Mouse (Mus musculus) ZHBTc4 (cell line): ENCODE data around the gene Lrg1.

Experiments
- DNase-seq: peaks from one replicate; pipeline ENCODE4 v3.0.0-alpha.2; 2011; ENCODE audit warnings: low read depth, low spot score

Lrg1 gene

GRCm38 (mm10) chr17:56134463-56134971 lies 12.7 kb upstream of the Lrg1 start:
- DNase-seq = peak; percentile 68

- DNase-seq = no peak
These were observed 11.9 kb upstream of the Lrg1 start for GRCm38 (mm10) chr17:56133457-56134363.

GRCm38 (mm10) chr17:56132661-56133060 lies 10.9 kb upstream of the Lrg1 start:
- DNase-seq = peak; percentile 64

GRCm38 (mm10) chr17:56131814-56132213 lies 10.0 kb upstream of the Lrg1 start:
- peak; percentile 87 for DNase-seq

GRCm38 (mm10) chr17:56131136-56131535 lies 9.3 kb upstream of the Lrg1 start:
- DNase-seq = peak; percentile 67

- no peak for DNase-seq
These were observed 6.4 kb upstream of the Lrg1 start for GRCm38 (mm10) chr17:56128246-56128645.

- DNase-seq = no peak
These were observed 4.4 kb upstream of the Lrg1 start for GRCm38 (mm10) chr17:56126175-56126574.

- no peak for DNase-seq
These were observed 3.5 kb upstream of the Lrg1 start for GRCm38 (mm10) chr17:56125276-56125630.

GRCm38 (mm10) chr17:56124377-56125275 lies 2.8 kb upstream of the Lrg1 start:
- DNase-seq = peak; percentile 87

GRCm38 (mm10) chr17:56123681-56124340 lies 2.0 kb upstream of the Lrg1 start:
- DNase-seq = no peak

- no peak for DNase-seq
These were observed 1.4 kb upstream of the Lrg1 start for GRCm38 (mm10) chr17:56123161-56123560.

- DNase-seq = peak; percentile 54
These were observed 1.6 kb downstream of the Lrg1 start for GRCm38 (mm10) chr17:56119981-56120880.

- DNase-seq = no peak
These were observed 2.4 kb downstream of the Lrg1 start for GRCm38 (mm10) chr17:56119431-56119830.

- DNase-seq = peak; percentile 85
These were observed 4.5 kb downstream of the Lrg1 start, which contains the start of gene Plin5 for GRCm38 (mm10) chr17:56117251-56117710. TSS of gene Plin5 (minus strand) at chr17:56117596.

GRCm38 (mm10) chr17:56116193-56116592 lies 5.6 kb downstream of the Lrg1 start:
- DNase-seq = no peak

GRCm38 (mm10) chr17:56112743-56113142 lies 9.1 kb downstream of the Lrg1 start:
- DNase-seq = no peak

- peak; percentile 81 for DNase-seq
These were observed 9.9 kb downstream of the Lrg1 start for GRCm38 (mm10) chr17:56111864-56112263.

- DNase-seq = no peak
These were observed 10.8 kb downstream of the Lrg1 start for GRCm38 (mm10) chr17:56111021-56111420.

- DNase-seq = no peak
These were observed 11.2 kb downstream of the Lrg1 start for GRCm38 (mm10) chr17:56110571-56110970.
